Mouse (Mus musculus) stomach, embryonic 16.5 days (tissue): ENCODE measurements around the gene Tusc2. TPM values are rescaled to one million over a fixed set of nuclear protein-coding genes. Genes with fewer than 3 reads are reported as not detected.

ENCODE experiments used
- polyA plus RNA-seq: library from polyadenylated mRNA; unstranded; fragments of >200 nt; fragmentation: Nextera tagmentation; extraction: Ambion mirVana; gene quantifications from 2 replicates; pipeline ENCODE4 v1.2.1, GENCODE M21; 2015

The Tusc2 gene
- polyA plus RNA-seq, 1 experiment from 2014 or later, result 38.2 TPM

Other genes starting within 250 kb of the Tusc2 start
- gene Hemk1, start 224.9 kb upstream of the Tusc2 start, polyA plus RNA-seq, result 11.3 and 11.8 TPM in 2 replicates
- 0.47 and 0.90 TPM in 2 replicates for gene 6430571L13Rik, start 222.7 kb upstream of the Tusc2 start, polyA plus RNA-seq
- 0.19 and 0.35 TPM in 2 replicates for gene Cacna2d2, start 163.6 kb upstream of the Tusc2 start, polyA plus RNA-seq
- 38.1 and 40.2 TPM in 2 replicates for gene Tmem115, start 29.3 kb upstream of the Tusc2 start, polyA plus RNA-seq
- gene Cyb561d2, start 21.1 kb upstream of the Tusc2 start, polyA plus RNA-seq, result 27.4 and 30.0 TPM in 2 replicates
- gene Nprl2, start 21.0 kb upstream of the Tusc2 start, polyA plus RNA-seq, result 40.8 and 42.6 TPM in 2 replicates
- gene Zmynd10, start 16.0 kb upstream of the Tusc2 start, polyA plus RNA-seq, result 0.76 and 1.6 TPM in 2 replicates
- 63.8 and 72.2 TPM in 2 replicates for gene Rassf1, start 11.7 kb upstream of the Tusc2 start, polyA plus RNA-seq
- 85.2 and 91.6 TPM in 2 replicates for gene Hyal2, start 4.7 kb downstream of the Tusc2 start, polyA plus RNA-seq
- 14.9 and 16.8 TPM in 2 replicates for gene Hyal1, start 13.7 kb downstream of the Tusc2 start, polyA plus RNA-seq
- gene Naa80, start 15.6 kb downstream of the Tusc2 start, polyA plus RNA-seq, result 17.4 and 20.4 TPM in 2 replicates
- 1.4 and 1.9 TPM in 2 replicates for gene Hyal3, start 17.6 kb downstream of the Tusc2 start, polyA plus RNA-seq
- 62.0 and 77.7 TPM in 2 replicates for gene Ifrd2, start 24.4 kb downstream of the Tusc2 start, polyA plus RNA-seq
- 14.9 and 16.3 TPM in 2 replicates for gene Sema3b, start 46.0 kb downstream of the Tusc2 start, polyA plus RNA-seq
- gene Gnai2, start 72.1 kb downstream of the Tusc2 start, polyA plus RNA-seq, result 308 and 311 TPM in 2 replicates
- 13.0 and 15.1 TPM in 2 replicates for gene Slc38a3, start 106.3 kb downstream of the Tusc2 start, polyA plus RNA-seq
- 0.42 and 2.0 TPM in 2 replicates for gene Gnat1, start 116.5 kb downstream of the Tusc2 start, polyA plus RNA-seq
- 15.1 and 16.8 TPM in 2 replicates for gene Sema3f, start 147.2 kb downstream of the Tusc2 start, polyA plus RNA-seq
- 183 and 187 TPM in 2 replicates for gene Rbm5, start 207.7 kb downstream of the Tusc2 start, polyA plus RNA-seq